Mouse (Mus musculus) CH12.LX (cell line): ENCODE measurements at regions not wholly inside any gene's neighbourhood (a gene's known extent, or its start where the extent isn't known, plus 50 kb on each side); places are given as distances from the start of the nearest gene placed in this dataset.

Source experiments
- DNase-seq: peaks from one replicate; pipeline ENCODE4 v3.0.0-alpha.2; 2013; ENCODE audit errors: extremely low read depth
- H3K27ac ChIP-seq: 2 replicates; pipeline ENCODE4 v1.5.1; 2012; ENCODE audit warnings: low read depth, mild to moderate bottlenecking, control low read depth, moderate library complexity; ENCODE audit not compliant: insufficient read depth
- H3K27me3 ChIP-seq: replicated peaks from 2 replicates; pipeline ENCODE3; 2012; ENCODE audit warnings: inconsistent platforms
- H3K36me3 ChIP-seq, 2 experiments: replicated peaks in 1 of 2; 2 replicates each; pipeline versions ENCODE3 to v1.6.1; 2012; ENCODE audit warnings: inconsistent platforms in 1 of 2, low read length in 1 of 2, mild to moderate bottlenecking in 1 of 2, mixed read lengths in 1 of 2, moderate library complexity in 1 of 2; ENCODE audit not compliant: control insufficient read depth in 1 of 2, insufficient read depth in 1 of 2
- H3K4me1 ChIP-seq, 2 experiments: 2 replicates each; pipeline ENCODE4 v1.6.1; 2012; ENCODE audit warnings: inconsistent platforms in 1 of 2, moderate library complexity in 1 of 2; ENCODE audit not compliant: insufficient read depth in 2 of 2, control insufficient read depth in 1 of 2
- H3K4me2 ChIP-seq: 2 replicates; pipeline ENCODE4 v1.6.1; 2012; ENCODE audit warnings: low read depth, mild to moderate bottlenecking, control low read depth; ENCODE audit not compliant: poor library complexity, insufficient read depth, severe bottlenecking
- H3K4me3 ChIP-seq, 3 experiments: fragments of 150-350 bp in 1 of 3; sonication (generic) in 1 of 3; replicated peaks in 1 of 3; 2 replicates each; pipeline versions ENCODE3 to v1.5.1; 2011 to 2012; ENCODE audit warnings: low read depth in 2 of 3, low read length in 2 of 3, mild to moderate bottlenecking in 2 of 3, moderate library complexity in 2 of 3, control low read depth in 1 of 3, improper control_type of control experiment in 1 of 3, inconsistent platforms in 1 of 3, mixed read lengths in 1 of 3; ENCODE audit not compliant: poor library complexity in 1 of 3
- H3K79me2 ChIP-seq: replicated peaks from 2 replicates; pipeline ENCODE4 v1.6.1; 2012; ENCODE audit warnings: mild to moderate bottlenecking, moderate library complexity; ENCODE audit not compliant: control insufficient read depth, poor library complexity, insufficient read depth, severe bottlenecking; ENCODE audit errors: extremely low read depth
- H3K9ac ChIP-seq: 2 replicates; pipeline ENCODE4 v1.6.1; 2012; ENCODE audit warnings: low read depth, mild to moderate bottlenecking, control low read depth, moderate library complexity; ENCODE audit not compliant: insufficient read depth
- H3K9me3 ChIP-seq: replicated peaks from 2 replicates; pipeline ENCODE3; 2012; ENCODE audit warnings: low read length, inconsistent platforms, mixed read lengths
- CTCF ChIP-seq, 2 experiments: IDR thresholded peaks in 1 of 2; conservative IDR thresholded peaks in 1 of 2; 2 replicates each; pipeline ENCODE4 v1.5.1; 2011 to 2012; ENCODE audit warnings: low read depth in 2 of 2, low read length in 2 of 2, improper control_type of control experiment in 1 of 2, inconsistent platforms in 1 of 2, mild to moderate bottlenecking in 1 of 2, moderate library complexity in 1 of 2
- EP300 ChIP-seq: IDR thresholded peaks from 2 replicates; pipeline ENCODE4 v1.6.1; 2011; ENCODE audit warnings: low read length, improper control_type of control experiment
- GABPA ChIP-seq: IDR thresholded peaks from 2 replicates; pipeline ENCODE4 v1.6.1; 2012; ENCODE audit warnings: low read depth, low read length, improper control_type of control experiment, inconsistent platforms; ENCODE audit not compliant: insufficient replicate concordance
- HCFC1 ChIP-seq: IDR thresholded peaks from 2 replicates; pipeline ENCODE4 v1.6.1; 2012; ENCODE audit warnings: low read depth, mild to moderate bottlenecking, inconsistent platforms, low read length, improper control_type of control experiment
- IRF4 ChIP-seq: IDR thresholded peaks from 2 replicates; pipeline ENCODE4 v1.6.1; 2014; ENCODE audit warnings: low read depth, mild to moderate bottlenecking, inconsistent platforms, low read length, improper control_type of control experiment
- JUND ChIP-seq: conservative IDR thresholded peaks from 2 replicates; pipeline ENCODE4 v1.6.1; 2011; ENCODE audit warnings: low read depth, low read length, improper control_type of control experiment
- MAX ChIP-seq: IDR thresholded peaks from 2 replicates; pipeline ENCODE4 v1.6.1; 2011; ENCODE audit warnings: low read length, improper control_type of control experiment
- MXI1 ChIP-seq: IDR thresholded peaks from 2 replicates; pipeline ENCODE4 v1.6.1; 2011; ENCODE audit warnings: mild to moderate bottlenecking, low read depth, low read length, improper control_type of control experiment
- NELFE ChIP-seq: IDR thresholded peaks from 2 replicates; pipeline ENCODE4 v1.6.1; 2011; ENCODE audit warnings: low read depth, low read length, improper control_type of control experiment
- NRF1 ChIP-seq: IDR thresholded peaks from 2 replicates; pipeline ENCODE4 v1.6.1; 2014; ENCODE audit warnings: low read depth, mild to moderate bottlenecking, inconsistent platforms, low read length, improper control_type of control experiment, moderate library complexity
- PAX5 ChIP-seq: IDR thresholded peaks from 2 replicates; pipeline ENCODE4 v1.6.1; 2012; ENCODE audit warnings: low read length, inconsistent platforms, mixed read lengths
- RAD21 ChIP-seq: IDR thresholded peaks from 2 replicates; pipeline ENCODE4 v1.6.1; 2011; ENCODE audit warnings: low read depth, mild to moderate bottlenecking, low read length, improper control_type of control experiment, moderate library complexity
- RCOR1 ChIP-seq: conservative IDR thresholded peaks from 2 replicates; pipeline ENCODE4 v1.6.1; 2012; ENCODE audit warnings: low read depth, mild to moderate bottlenecking, inconsistent platforms, low read length, improper control_type of control experiment
- SMC3 ChIP-seq: IDR thresholded peaks from 2 replicates; pipeline ENCODE4 v1.6.1; 2011; ENCODE audit warnings: low read depth, low read length, improper control_type of control experiment
- TCF12 ChIP-seq: IDR thresholded peaks from 2 replicates; pipeline ENCODE4 v1.6.1; 2014; ENCODE audit warnings: low read depth, mild to moderate bottlenecking, inconsistent platforms, low read length, improper control_type of control experiment
- USF1 ChIP-seq: IDR thresholded peaks from 2 replicates; pipeline ENCODE4 v1.6.1; 2014; ENCODE audit warnings: low read depth, mild to moderate bottlenecking, inconsistent platforms, low read length, improper control_type of control experiment
- USF2 ChIP-seq: conservative IDR thresholded peaks from 2 replicates; pipeline ENCODE4 v1.6.1; 2011; ENCODE audit warnings: low read depth, low read length, improper control_type of control experiment
- dilution Hi-C: fragments of 300-500 bp; cut with MboI; formaldehyde crosslinking; loops from 2 replicates; pipeline ENCODE4 v1.14.3; 2020; ENCODE audit warnings: low sequenced_read_pairs; ENCODE audit not compliant: extremely low pct_unique_long_range_greater_than_20kb, extremely low pct_ligation_motif_present
- in situ Hi-C: fragments of 300-500 bp; cut with MboI; formaldehyde crosslinking; loops from 3 replicates; pipeline ENCODE4 v1.14.3; 2019; ENCODE audit warnings: low sequenced_read_pairs, low pct_ligation_motif_present, low pct_unique_long_range_greater_than_20kb, mixed read lengths

DNA sequence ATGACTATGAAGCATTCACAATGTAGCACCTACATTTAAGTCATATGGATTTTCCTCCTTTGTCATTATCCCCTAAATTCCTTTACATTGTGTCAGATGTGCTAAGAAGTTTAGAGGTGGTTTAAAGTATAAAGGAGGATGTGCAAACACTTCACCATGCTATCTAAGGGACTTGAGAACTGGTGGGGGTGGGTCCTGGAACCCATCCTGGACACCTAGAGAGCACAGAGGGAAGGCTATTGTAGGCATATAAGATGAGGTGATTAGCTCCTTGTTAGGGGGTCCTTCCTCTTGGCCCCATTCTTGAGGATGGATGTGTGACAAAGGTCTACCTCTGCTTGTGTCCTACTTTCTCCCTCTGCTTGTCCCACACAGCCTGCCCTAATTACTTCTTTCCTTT is 213.2 kb downstream of the Stim2 start:
- Histone ChIP-seq H3K4me2 (no peak overlapping the region), H3K9me3 (no peaks in the 10 kb centered on the region), H3K27me3 (no peaks in the 10 kb centered on the region), H3K27ac (no peak overlapping the region), H3K36me3 (no peaks in the 10 kb centered on the region), H3K9ac (no peak overlapping the region), H3K4me3 (no peak overlapping the region), H3K4me1 (peaks cover 2 to 9% of the 10 kb centered on the region in 2 experiments; a peak in 3 of 4 replicates), H3K79me2 (no peaks in the 10 kb centered on the region)
- DNase-seq = no peak
- dilution Hi-C loops = no loop called here
- TF ChIP-seq CTCF (conservative IDR thresholded peaks at IDR 0.05 in 1 of 2, IDR thresholded peaks at IDR 0.05 in 1 of 2; ENCODE audit: low read depth in 2 of 2, low read length in 2 of 2) (no peak), NELFE (no peak), USF1 (no peak), EP300 (no peak), MAX (no peak), TCF12 (no peak), SMC3 (no peak), RCOR1 (no peak), JUND (no peak), IRF4 (no peak), USF2 (no peak), NRF1 (no peak), GABPA (no peak), RAD21 (no peak), PAX5 (no peak)
- in situ Hi-C loops = no loop called here

DNA sequence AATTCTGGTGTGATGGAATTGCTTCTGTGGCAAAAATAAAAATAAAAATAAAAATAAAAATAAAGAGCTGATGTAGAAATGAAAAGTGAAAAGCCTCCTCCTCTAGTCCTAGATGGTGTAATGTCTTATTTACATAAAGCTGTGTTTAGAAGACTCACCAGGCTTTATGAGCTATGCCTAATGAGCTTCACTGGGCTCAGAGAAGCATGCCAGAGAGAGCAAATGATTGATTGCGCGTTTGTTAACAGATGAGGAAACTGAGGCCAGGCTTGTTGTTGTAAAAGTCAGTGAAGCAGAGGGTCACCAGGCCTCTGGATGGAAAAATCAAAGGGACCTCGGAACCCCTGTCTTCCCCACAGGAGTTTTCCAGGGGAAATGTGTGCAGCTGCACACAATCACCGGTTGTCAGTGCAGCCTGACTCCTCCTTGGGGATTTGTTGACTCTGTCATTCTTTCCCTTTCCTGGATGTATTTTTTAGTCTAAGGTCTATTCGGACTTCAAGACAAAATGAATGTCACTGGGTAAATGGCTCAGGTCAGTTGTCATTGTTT is 213.8 kb downstream of the Stim2 start:
- Histone ChIP-seq H3K27ac (no peak overlapping the region), H3K27me3 (no peaks in the 10 kb centered on the region), H3K4me2 (peak overlapping the region; percentile 37; the same call in 1 of the 2 replicates), H3K4me1 (peaks cover 2 to 9% of the 10 kb centered on the region in 2 experiments; a peak in 3 of 4 replicates), H3K4me3 (no peak overlapping the region), H3K36me3 (no peaks in the 10 kb centered on the region), H3K9me3 (no peaks in the 10 kb centered on the region), H3K79me2 (no peaks in the 10 kb centered on the region), H3K9ac (no peak overlapping the region)
- in situ Hi-C loops (no loop called here), dilution Hi-C loops (no loop called here)
- no peak for TF ChIP-seq MXI1
- peak; percentile 59 for TF ChIP-seq HCFC1
- DNase-seq = peak; percentile 6
